Mouse (Mus musculus): Measurements from ENCODE around the gene Wdr13.

GRCm38 (mm10) chrX:8142948-8143347 lies 10.3 kb upstream of the Wdr13 start:
- TF ChIP-seq CTCF (IDR thresholded peaks at IDR 0.05; ENCODE audit: low read depth, low read length), result no peak
- no peak for TF ChIP-seq POLR2A (IDR thresholded peaks at IDR 0.05; ENCODE audit: borderline replicate concordance, low read depth, low read length)
